Mouse (Mus musculus) heart, embryonic 15.5 days (tissue): ENCODE data around the gene Scn10a. TPM values are rescaled to one million over a fixed set of nuclear protein-coding genes. Genes with fewer than 3 reads are reported as not detected.

Experiments used
- ATAC-seq: fragments of 200-750 bp; cut with Nextera tagmentation; replicated peaks from 2 replicates; pipeline ENCODE4 v1.8.0; 2017; ENCODE audit warnings: low read depth, moderate TSS enrichment; ENCODE audit not compliant: insufficient number of reproducible peaks, insufficient read depth, low FRiP score
- H3K27ac ChIP-seq: fragments of 300-500 bp; sonication (generic); 2 replicates; pipeline ENCODE4 v1.5.1; 2015; ENCODE audit warnings: mild to moderate bottlenecking, inconsistent platforms
- H3K27me3 ChIP-seq: fragments of 300-500 bp; sonication (generic); 2 replicates; pipeline ENCODE4 v1.6.1; 2015; ENCODE audit warnings: inconsistent platforms
- H3K36me3 ChIP-seq: fragments of 300-500 bp; sonication (generic); 2 replicates; pipeline ENCODE4 v1.6.1; 2015; ENCODE audit warnings: mild to moderate bottlenecking, inconsistent platforms
- H3K4me1 ChIP-seq: fragments of 300-500 bp; sonication (generic); replicated peaks from 2 replicates; pipeline ENCODE4 v1.6.1; 2015; ENCODE audit warnings: inconsistent platforms
- H3K4me2 ChIP-seq: fragments of 300-500 bp; sonication (generic); 2 replicates; pipeline ENCODE4 v1.6.1; 2015; ENCODE audit warnings: inconsistent platforms, mild to moderate bottlenecking, moderate library complexity
- H3K4me3 ChIP-seq: fragments of 300-500 bp; sonication (generic); 2 replicates; pipeline ENCODE4 v1.5.1; 2015; ENCODE audit warnings: mild to moderate bottlenecking, inconsistent platforms
- H3K9ac ChIP-seq: fragments of 300-500 bp; sonication (generic); 2 replicates; pipeline ENCODE4 v1.6.1; 2015; ENCODE audit warnings: mild to moderate bottlenecking, inconsistent platforms
- H3K9me3 ChIP-seq: fragments of 300-500 bp; sonication (generic); replicated peaks from 2 replicates; pipeline ENCODE4 v1.6.1; 2016; ENCODE audit warnings: inconsistent platforms
- WGBS: fragments of 180-500 bp; shearing (Covaris S2); methylation state at CpG from one replicate; pipeline ENCODE4 v1.1.7; 2015; ENCODE audit warnings: mixed read lengths; 5-methylcytosine and 5-hydroxymethylcytosine counted together
- polyA plus RNA-seq: library from polyadenylated mRNA; unstranded; fragments of >200 nt; fragmentation: Nextera tagmentation; extraction: Ambion mirVana; gene quantifications from 2 replicates; pipeline ENCODE4 v1.2.1, GENCODE M21; 2015

Scn10a gene
- polyA plus RNA-seq, 1 experiment from 2014 or later = 0.96 TPM

GRCm38 (mm10) chr9:119604607-119605006 is 114.5 kb downstream of the Scn10a start:
- Histone ChIP-seq H3K9ac (no peak overlapping the region), H3K9me3 (no peaks in the 10 kb centered on the region; the same call in 1 of the 2 replicates), H3K36me3 (no peaks in the 10 kb centered on the region), H3K27ac (no peak overlapping the region), H3K4me1 (no peaks in the 10 kb centered on the region), H3K27me3 (0 out of 2 replicates have a peak, but pooled peaks cover 4% of the 10 kb centered on the region), H3K4me2 (no peak overlapping the region), H3K4me3 (no peak overlapping the region)
- WGBS = 63% methylated on average over 8 of the region's 8 CpGs
- no peak for ATAC-seq

GRCm38 (mm10) chr9:119598501-119598900 is 120.6 kb downstream of the Scn10a start:
- no peak for ATAC-seq
- WGBS = 73% methylated on average over 10 of the region's 10 CpGs
- H3K4me2 ChIP-seq = no peak overlapping the region
- H3K4me3 ChIP-seq = no peak overlapping the region
- no peaks in the 10 kb centered on the region; the same call in 1 of the 2 replicates for H3K9me3 ChIP-seq
- H3K4me1 ChIP-seq = no peaks in the 10 kb centered on the region
- no peak overlapping the region for H3K9ac ChIP-seq
- no peak overlapping the region for H3K27ac ChIP-seq
- H3K36me3 ChIP-seq = no peaks in the 10 kb centered on the region
- no peaks in the 10 kb centered on the region for H3K27me3 ChIP-seq

GRCm38 (mm10) chr9:119597332-119597731 is 121.8 kb downstream of the Scn10a start:
- Histone ChIP-seq H3K27ac (no peak overlapping the region), H3K36me3 (no peaks in the 10 kb centered on the region), H3K4me3 (no peak overlapping the region), H3K27me3 (no peaks in the 10 kb centered on the region), H3K4me2 (no peak overlapping the region), H3K9ac (no peak overlapping the region), H3K9me3 (no peaks in the 10 kb centered on the region; the same call in 1 of the 2 replicates), H3K4me1 (no peaks in the 10 kb centered on the region)
- 67% methylated on average over 8 of the region's 8 CpGs for WGBS
- ATAC-seq = no peak

- no peak overlapping the region for H3K9ac ChIP-seq
- H3K36me3 ChIP-seq = no peaks in the 10 kb centered on the region
- no peak overlapping the region for H3K4me2 ChIP-seq
- H3K4me1 ChIP-seq = peaks cover 10% of the 10 kb centered on the region
- WGBS = 84% methylated on average over 8 of the region's 8 CpGs
- peaks cover 40% of the 10 kb centered on the region for H3K27me3 ChIP-seq
- no peak overlapping the region for H3K27ac ChIP-seq
- H3K4me3 ChIP-seq = no peak overlapping the region
- no peaks in the 10 kb centered on the region for H3K9me3 ChIP-seq
- ATAC-seq = no peak
Measured at GRCm38 (mm10) chr9:119589592-119589991, 129.5 kb downstream of the Scn10a start.

GRCm38 (mm10) chr9:119588763-119589449 is 130.2 kb downstream of the Scn10a start:
- H3K9ac ChIP-seq = no peak overlapping the region
- H3K27me3 ChIP-seq = peaks cover 40% of the 10 kb centered on the region
- H3K4me1 ChIP-seq = peaks cover 10% of the 10 kb centered on the region
- H3K4me2 ChIP-seq = peak overlapping the region; percentile 54
- peak overlapping the region; percentile 18 for H3K4me3 ChIP-seq
- ATAC-seq = peak; percentile 39
- 17% methylated on average over 26 of the region's 26 CpGs for WGBS
- no peaks in the 10 kb centered on the region for H3K9me3 ChIP-seq
- no peak overlapping the region for H3K27ac ChIP-seq
- H3K36me3 ChIP-seq = no peaks in the 10 kb centered on the region

GRCm38 (mm10) chr9:119580668-119581067 is 138.5 kb downstream of the Scn10a start:
- Histone ChIP-seq H3K4me3 (no peak overlapping the region), H3K4me2 (no peak overlapping the region), H3K27me3 (peaks cover 68% of the 10 kb centered on the region), H3K4me1 (peaks cover 18% of the 10 kb centered on the region), H3K9ac (no peak overlapping the region), H3K36me3 (no peaks in the 10 kb centered on the region), H3K9me3 (no peaks in the 10 kb centered on the region), H3K27ac (no peak overlapping the region)
- peak; percentile 45; the same call in 1 of the 2 replicates for ATAC-seq
- under 1% methylated on average over 6 of the region's 6 CpGs for WGBS

GRCm38 (mm10) chr9:119580187-119580586 is 138.9 kb downstream of the Scn10a start:
- WGBS = 85% methylated on average over 17 of the region's 17 CpGs

GRCm38 (mm10) chr9:119578636-119579438 is 140.3 kb downstream of the Scn10a start, which contains the start of gene Scn5a:
Gene Scn5a, minus strand, starts transcription at chr9:119579016.
- peaks cover 36% of the 10 kb centered on the region for H3K4me1 ChIP-seq
- H3K36me3 ChIP-seq = no peaks in the 10 kb centered on the region
- peak within 1 kb of the TSS; percentile 76 for H3K9ac ChIP-seq
- peak within 1 kb of the TSS; percentile 53 for H3K27ac ChIP-seq
- peaks cover 75% of the 10 kb centered on the region for H3K27me3 ChIP-seq
- peak within 1 kb of the TSS; percentile 74 for H3K4me3 ChIP-seq
- WGBS = 2% methylated on average over 76 of the region's 99 CpGs
- ATAC-seq = peak; percentile 63
- peak within 1 kb of the TSS; percentile 92 for H3K4me2 ChIP-seq
- H3K9me3 ChIP-seq = no peaks in the 10 kb centered on the region

More at GRCm38 (mm10) chr9:119580187-119580586, 138.9 kb downstream of the Scn10a start:
- Histone ChIP-seq H3K4me2 (no peak overlapping the region), H3K27ac (no peak overlapping the region), H3K27me3 (peaks cover 68% of the 10 kb centered on the region), H3K9ac (no peak overlapping the region), H3K9me3 (no peaks in the 10 kb centered on the region), H3K4me1 (peaks cover 23% of the 10 kb centered on the region), H3K4me3 (no peak overlapping the region), H3K36me3 (no peaks in the 10 kb centered on the region)
- no peak for ATAC-seq

GRCm38 (mm10) chr9:119578311-119578635 is 140.8 kb downstream of the Scn10a start:
- peaks cover 42% of the 10 kb centered on the region for H3K4me1 ChIP-seq
- H3K4me3 ChIP-seq = peak overlapping the region; percentile 74
- H3K9ac ChIP-seq = peak overlapping the region; percentile 76
- no peak; the same call in 1 of the 2 replicates for ATAC-seq
- H3K27me3 ChIP-seq = peaks cover 81% of the 10 kb centered on the region
- peak overlapping the region; percentile 92 for H3K4me2 ChIP-seq
- no peaks in the 10 kb centered on the region for H3K36me3 ChIP-seq
- peak overlapping the region; percentile 53 for H3K27ac ChIP-seq
- WGBS = 1% methylated on average over 24 of the region's 24 CpGs
- no peaks in the 10 kb centered on the region for H3K9me3 ChIP-seq

- Histone ChIP-seq H3K27me3 (peaks cover 85% of the 10 kb centered on the region), H3K9me3 (no peaks in the 10 kb centered on the region), H3K36me3 (no peaks in the 10 kb centered on the region), H3K4me2 (peak overlapping the region; percentile 92), H3K27ac (no peak overlapping the region), H3K4me3 (peak overlapping the region; percentile 74; the same call in 1 of the 2 replicates), H3K4me1 (peaks cover 47% of the 10 kb centered on the region), H3K9ac (no peak overlapping the region)
- WGBS = 82% methylated on average over 2 of the region's 2 CpGs
- ATAC-seq = no peak
Measured at GRCm38 (mm10) chr9:119576977-119577376, 142.1 kb downstream of the Scn10a start.

- Histone ChIP-seq H3K36me3 (no peaks in the 10 kb centered on the region), H3K9me3 (no peaks in the 10 kb centered on the region), H3K27ac (no peak overlapping the region), H3K4me3 (no peak overlapping the region), H3K4me1 (peaks cover 56% of the 10 kb centered on the region), H3K4me2 (0 out of 2 replicates have a peak overlapping the region, but pooled peaks have one; percentile 14), H3K27me3 (peaks cover 91% of the 10 kb centered on the region), H3K9ac (no peak overlapping the region)
- WGBS = 58% methylated on average over 9 of the region's 9 CpGs
- ATAC-seq = no peak
Measured at GRCm38 (mm10) chr9:119575732-119576131, 143.4 kb downstream of the Scn10a start.
